Mouse (Mus musculus) stomach, embryonic 14.5 days (tissue): ENCODE data around the gene Mief1. TPM values are rescaled to one million over a fixed set of nuclear protein-coding genes. Genes with fewer than 3 reads are reported as not detected.

Source experiments
- ATAC-seq: fragments of 200-750 bp; cut with Nextera tagmentation; 2 replicates; pipeline ENCODE4 v1.8.0; 2017; ENCODE audit warnings: low read depth, moderate TSS enrichment; ENCODE audit not compliant: insufficient number of reproducible peaks, insufficient read depth, low FRiP score
- H3K27ac ChIP-seq: fragments of 300-500 bp; sonication (generic); 2 replicates; pipeline ENCODE4 v1.5.1; 2014; ENCODE audit warnings: mild to moderate bottlenecking, low read length, moderate library complexity, mixed read lengths
- H3K27me3 ChIP-seq: fragments of 300-500 bp; sonication (generic); 2 replicates; pipeline ENCODE4 v1.6.1; 2014; ENCODE audit warnings: low read length, control low read depth, mixed read lengths; ENCODE audit not compliant: control insufficient read depth, insufficient read depth
- H3K36me3 ChIP-seq: fragments of 300-500 bp; sonication (generic); 2 replicates; pipeline ENCODE4 v1.6.1; 2014; ENCODE audit warnings: mild to moderate bottlenecking, control low read depth, low read length, moderate library complexity, mixed read lengths; ENCODE audit not compliant: control insufficient read depth, insufficient read depth
- H3K4me1 ChIP-seq: fragments of 300-500 bp; sonication (generic); 2 replicates; pipeline ENCODE4 v1.6.1; 2014; ENCODE audit warnings: low read length, control low read depth, mixed read lengths; ENCODE audit not compliant: control insufficient read depth, insufficient read depth
- H3K4me2 ChIP-seq: fragments of 300-500 bp; sonication (generic); replicated peaks from 2 replicates; pipeline ENCODE4 v1.6.1; 2014; ENCODE audit warnings: low read depth, low read length, control low read depth
- H3K4me3 ChIP-seq: fragments of 300-500 bp; sonication (generic); 2 replicates; pipeline ENCODE4 v1.5.1; 2014; ENCODE audit warnings: low read depth, low read length, control low read depth
- H3K9ac ChIP-seq: fragments of 300-500 bp; sonication (generic); replicated peaks from 2 replicates; pipeline ENCODE4 v1.6.1; 2014; ENCODE audit warnings: low read depth, mild to moderate bottlenecking, control low read depth, low read length, moderate library complexity, mixed read lengths
- H3K9me3 ChIP-seq: fragments of 300-500 bp; sonication (generic); 2 replicates; pipeline ENCODE4 v1.6.1; 2016; ENCODE audit warnings: low read depth, low read length, control low read depth; ENCODE audit not compliant: control insufficient read depth
- WGBS: fragments of 180-500 bp; shearing (Covaris S2); extraction: QIAGEN DNeasy Blood & Tissue Kit; methylation state at CpG from one replicate; pipeline ENCODE4 v1.1.7; 2014; 5-methylcytosine and 5-hydroxymethylcytosine counted together
- polyA plus RNA-seq: library from polyadenylated mRNA; unstranded; fragments of >200 nt; fragmentation: Nextera tagmentation; extraction: Ambion mirVana; gene quantifications from 2 replicates; pipeline ENCODE4 v1.2.1, GENCODE M21; 2014

The Mief1 gene
- polyA plus RNA-seq, 1 experiment from 2014 or later: 34.5 TPM

DNA sequence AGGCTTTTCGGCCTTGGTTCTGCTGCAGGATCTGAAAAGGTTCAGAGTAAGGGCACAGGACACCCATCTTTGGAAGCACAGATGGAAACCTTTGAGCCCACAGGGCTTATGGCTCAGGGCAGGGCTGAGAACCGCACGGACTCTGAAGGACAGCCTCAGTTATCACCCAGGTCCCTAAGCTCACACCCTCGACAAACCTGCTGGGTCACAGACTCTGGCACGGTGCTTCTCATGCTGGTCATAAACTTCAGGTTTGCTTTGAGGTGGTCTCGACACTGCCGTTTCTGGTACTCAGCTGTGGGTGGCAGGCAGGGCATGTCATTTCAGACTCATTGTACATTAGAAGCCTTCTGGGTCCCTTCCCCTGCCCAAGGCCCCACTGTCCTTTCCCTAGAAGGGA lies 27.3 kb downstream of the Mief1 start:
- H3K4me2 ChIP-seq: no peak overlapping the region
- no peaks in the 10 kb centered on the region for H3K27me3 ChIP-seq
- H3K36me3 ChIP-seq: peaks cover 18% of the 10 kb centered on the region
- H3K9ac ChIP-seq: no peak overlapping the region
- ATAC-seq: no peak
- peaks cover 21% of the 10 kb centered on the region for H3K4me1 ChIP-seq
- H3K4me3 ChIP-seq: no peak overlapping the region
- 80% methylated on average over 7 of the region's 7 CpGs for WGBS
- H3K9me3 ChIP-seq: no peaks in the 10 kb centered on the region
- H3K27ac ChIP-seq: no peak overlapping the region

- Histone ChIP-seq H3K4me1 (peaks cover 11% of the 10 kb centered on the region; the same call in 1 of the 2 replicates), H3K36me3 (no peaks in the 10 kb centered on the region; the same call in 1 of the 2 replicates), H3K4me2 (peak within 1 kb of the TSS; percentile 73), H3K9ac (peak within 1 kb of the TSS; percentile 80), H3K9me3 (no peaks in the 10 kb centered on the region), H3K27ac (peak within 1 kb of the TSS; percentile 39; the same call in 1 of the 2 replicates), H3K4me3 (peak within 1 kb of the TSS; percentile 89), H3K27me3 (no peaks in the 10 kb centered on the region)
- peak; percentile 89 for ATAC-seq
- 1% methylated on average over 61 of the region's 66 CpGs for WGBS
Measured at GRCm38 (mm10) chr15:80263610-80264575, 30.1 kb downstream of the Mief1 start, which contains the start of gene Rps19bp1. Gene Rps19bp1 (minus strand): TSS chr15:80264315.

- H3K27me3 ChIP-seq: no peaks in the 10 kb centered on the region
- no peak overlapping the region for H3K4me2 ChIP-seq
- H3K9me3 ChIP-seq: peaks cover 6% of the 10 kb centered on the region; the same call in 1 of the 2 replicates
- H3K36me3 ChIP-seq: no peaks in the 10 kb centered on the region
- H3K4me3 ChIP-seq: no peak overlapping the region
- no peak overlapping the region for H3K9ac ChIP-seq
- peaks cover 7% of the 10 kb centered on the region; the same call in 1 of the 2 replicates for H3K4me1 ChIP-seq
- H3K27ac ChIP-seq: no peak overlapping the region
- 0% methylated on average over 2 of the region's 2 CpGs for WGBS
- ATAC-seq: no peak
Measured at GRCm38 (mm10) chr15:80266281-80266680, 32.5 kb downstream of the Mief1 start.

DNA sequence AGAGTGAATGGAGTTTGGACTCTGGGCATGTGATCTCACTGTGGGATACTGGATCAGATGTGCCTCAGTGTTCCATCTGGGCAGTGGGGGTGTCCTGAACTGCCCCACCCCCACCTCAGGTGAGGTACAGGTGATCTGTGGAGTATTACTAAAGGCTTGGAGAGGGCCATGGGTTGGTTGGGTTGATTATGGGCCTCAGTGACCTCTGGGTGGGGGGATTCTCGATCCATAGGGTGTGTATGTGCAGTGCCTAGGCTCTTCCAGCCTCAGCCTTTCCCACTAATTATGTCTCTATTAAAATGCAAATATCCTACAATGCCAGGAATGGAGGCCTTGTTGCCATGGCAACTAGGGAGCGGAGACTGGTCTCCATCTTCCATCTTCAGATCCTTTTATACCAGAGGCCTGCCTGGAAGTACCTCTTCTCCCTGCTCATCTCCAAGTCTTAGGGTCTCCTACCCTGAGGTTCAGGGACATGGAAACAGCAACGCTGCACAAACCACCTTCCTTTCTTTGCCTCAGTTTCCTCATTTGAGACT lies 38.1 kb downstream of the Mief1 start:
- Histone ChIP-seq H3K4me1 (no peaks in the 10 kb centered on the region), H3K4me3 (no peak overlapping the region), H3K27ac (no peak overlapping the region), H3K9me3 (peaks cover 6% of the 10 kb centered on the region; the same call in 1 of the 2 replicates), H3K36me3 (no peaks in the 10 kb centered on the region), H3K27me3 (no peaks in the 10 kb centered on the region), H3K9ac (no peak overlapping the region), H3K4me2 (no peak overlapping the region)
- 86% methylated on average over 3 of the region's 3 CpGs for WGBS
- no peak for ATAC-seq

DNA sequence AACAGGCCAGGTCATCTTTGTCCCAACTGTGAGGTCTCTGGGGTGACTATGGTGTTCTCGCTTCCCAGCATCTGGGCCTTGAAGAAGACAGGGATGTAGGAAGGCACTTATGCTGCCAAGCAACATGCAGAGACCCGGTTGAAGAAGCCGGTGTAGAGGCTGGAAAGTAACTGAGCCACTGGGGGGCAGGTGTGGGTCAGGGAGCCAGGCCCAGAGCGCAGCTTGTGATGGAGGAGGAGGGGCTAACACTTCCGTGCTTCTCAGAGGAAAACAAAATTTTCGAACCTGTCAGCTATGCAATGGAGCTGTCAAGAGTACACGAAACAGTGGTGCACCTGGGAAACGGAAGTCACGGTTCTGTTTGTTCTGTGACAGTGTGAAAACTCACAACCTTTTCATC lies 43.3 kb downstream of the Mief1 start:
- 46% methylated on average over 9 of the region's 9 CpGs for WGBS
- ATAC-seq: no peak

DNA sequence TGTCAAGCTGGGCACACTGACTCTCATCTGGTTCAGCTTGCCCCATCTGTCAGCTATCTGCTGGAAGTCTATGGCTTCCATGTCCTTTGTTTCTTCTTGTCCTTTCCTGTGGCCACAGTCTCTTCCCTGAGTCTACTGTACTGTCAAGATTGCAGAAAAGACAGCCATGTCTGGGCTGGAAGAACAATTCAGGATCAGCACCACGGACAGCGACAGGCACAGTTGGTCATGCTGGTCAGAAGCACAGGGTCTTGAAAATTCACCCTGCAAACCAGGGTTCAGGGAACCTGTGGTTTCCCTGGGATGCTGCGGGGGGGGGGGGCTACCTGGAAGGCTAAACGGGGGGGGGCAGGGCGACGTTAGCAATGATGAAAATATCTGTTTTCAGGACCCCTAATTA lies 43.8 kb downstream of the Mief1 start:
- WGBS: 1% methylated on average over 6 of the region's 6 CpGs

More for the DNA sequence above, 43.3 kb downstream of the Mief1 start:
- Histone ChIP-seq H3K27ac (no peak overlapping the region), H3K4me1 (no peaks in the 10 kb centered on the region), H3K4me3 (no peak overlapping the region), H3K27me3 (no peaks in the 10 kb centered on the region), H3K9me3 (no peaks in the 10 kb centered on the region), H3K4me2 (no peak overlapping the region), H3K9ac (no peak overlapping the region), H3K36me3 (no peaks in the 10 kb centered on the region)

DNA sequence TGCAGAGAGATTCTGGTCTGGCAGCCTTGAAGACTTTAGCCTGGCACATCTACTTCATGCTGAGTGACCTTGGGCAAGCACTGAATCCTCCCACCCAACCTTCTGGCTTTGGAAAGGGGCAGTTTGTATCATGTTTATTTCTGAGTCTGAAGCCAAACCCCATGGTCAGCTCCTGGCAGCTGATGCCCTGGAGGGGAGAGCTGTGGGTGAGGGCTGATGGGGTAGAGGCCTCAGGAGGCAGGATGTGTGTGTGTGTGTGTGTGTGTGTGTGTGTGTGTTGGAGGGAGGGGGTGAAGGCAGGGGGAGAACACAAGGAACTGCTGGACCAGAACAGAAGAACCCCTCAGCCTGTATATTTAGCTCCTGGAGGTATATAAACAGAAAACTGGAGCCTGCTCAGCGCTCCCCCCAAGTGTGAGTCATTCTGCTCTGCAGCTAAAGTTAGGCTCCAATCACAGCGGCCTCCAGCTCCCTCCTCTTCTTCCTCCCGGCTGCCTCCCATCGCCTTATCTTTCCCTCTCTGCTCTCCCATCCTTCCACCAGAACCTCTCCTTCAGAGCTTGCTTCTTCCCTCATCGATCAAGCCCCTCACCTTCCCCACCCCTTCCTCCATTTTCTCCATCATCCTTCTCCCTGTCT lies 44.4 kb downstream of the Mief1 start:
- no peak overlapping the region for H3K9ac ChIP-seq
- WGBS: 57% methylated on average over 5 of the region's 5 CpGs
- H3K4me1 ChIP-seq: no peaks in the 10 kb centered on the region
- no peak overlapping the region for H3K4me2 ChIP-seq
- H3K27me3 ChIP-seq: no peaks in the 10 kb centered on the region
- H3K4me3 ChIP-seq: no peak overlapping the region
- no peak for ATAC-seq
- no peak overlapping the region for H3K27ac ChIP-seq
- no peaks in the 10 kb centered on the region for H3K9me3 ChIP-seq
- no peaks in the 10 kb centered on the region for H3K36me3 ChIP-seq

More for the DNA sequence above, 43.8 kb downstream of the Mief1 start:
- no peaks in the 10 kb centered on the region for H3K36me3 ChIP-seq
- H3K9me3 ChIP-seq: no peaks in the 10 kb centered on the region
- no peaks in the 10 kb centered on the region for H3K4me1 ChIP-seq
- ATAC-seq: no peak
- H3K4me2 ChIP-seq: no peak overlapping the region
- no peak overlapping the region for H3K9ac ChIP-seq
- no peak overlapping the region for H3K27ac ChIP-seq
- no peaks in the 10 kb centered on the region for H3K27me3 ChIP-seq
- no peak overlapping the region for H3K4me3 ChIP-seq

DNA sequence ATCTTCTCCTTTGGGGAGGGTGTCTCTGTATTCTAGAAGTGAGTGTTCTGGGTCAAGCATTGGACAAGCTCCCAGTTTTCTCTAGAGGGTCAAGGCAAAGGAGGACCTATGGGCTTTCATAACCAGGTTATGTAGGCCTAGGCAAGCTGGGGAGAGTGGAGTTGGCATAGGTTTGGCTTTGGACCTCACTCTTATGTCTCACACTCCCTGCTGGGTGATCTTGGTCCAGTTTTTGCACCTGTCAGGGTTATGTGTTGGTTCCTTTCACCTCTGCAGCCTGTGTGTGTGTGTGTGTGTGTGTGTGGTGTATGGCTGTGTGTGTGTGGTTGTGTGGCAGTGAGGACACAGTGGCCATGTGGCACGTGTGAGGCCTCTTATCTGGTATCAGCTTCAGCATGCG lies 45.2 kb downstream of the Mief1 start:
- no peak for ATAC-seq
- H3K9ac ChIP-seq: no peak overlapping the region
- WGBS: 83% methylated on average over 2 of the region's 2 CpGs

More for the DNA sequence above, 45.2 kb downstream of the Mief1 start:
- no peaks in the 10 kb centered on the region for H3K27me3 ChIP-seq
- no peaks in the 10 kb centered on the region for H3K4me1 ChIP-seq
- H3K9me3 ChIP-seq: no peaks in the 10 kb centered on the region
- H3K27ac ChIP-seq: no peak overlapping the region
- no peak overlapping the region for H3K4me3 ChIP-seq
- no peaks in the 10 kb centered on the region for H3K36me3 ChIP-seq
- H3K4me2 ChIP-seq: no peak overlapping the region
